Mouse (Mus musculus): ENCODE measurements around the gene Gm6583. TPM values are rescaled to one million over a fixed set of nuclear protein-coding genes. Genes with fewer than 3 reads are reported as not detected.
"Not testable (repeated sequence)": the region's sequence is repeated elsewhere in the genome, so short reads cannot be mapped to it uniquely, and the experiment has no call there.

Gene Gm6583
- total RNA-seq, 2 experiments from 2014 or later: not detected

DNA sequence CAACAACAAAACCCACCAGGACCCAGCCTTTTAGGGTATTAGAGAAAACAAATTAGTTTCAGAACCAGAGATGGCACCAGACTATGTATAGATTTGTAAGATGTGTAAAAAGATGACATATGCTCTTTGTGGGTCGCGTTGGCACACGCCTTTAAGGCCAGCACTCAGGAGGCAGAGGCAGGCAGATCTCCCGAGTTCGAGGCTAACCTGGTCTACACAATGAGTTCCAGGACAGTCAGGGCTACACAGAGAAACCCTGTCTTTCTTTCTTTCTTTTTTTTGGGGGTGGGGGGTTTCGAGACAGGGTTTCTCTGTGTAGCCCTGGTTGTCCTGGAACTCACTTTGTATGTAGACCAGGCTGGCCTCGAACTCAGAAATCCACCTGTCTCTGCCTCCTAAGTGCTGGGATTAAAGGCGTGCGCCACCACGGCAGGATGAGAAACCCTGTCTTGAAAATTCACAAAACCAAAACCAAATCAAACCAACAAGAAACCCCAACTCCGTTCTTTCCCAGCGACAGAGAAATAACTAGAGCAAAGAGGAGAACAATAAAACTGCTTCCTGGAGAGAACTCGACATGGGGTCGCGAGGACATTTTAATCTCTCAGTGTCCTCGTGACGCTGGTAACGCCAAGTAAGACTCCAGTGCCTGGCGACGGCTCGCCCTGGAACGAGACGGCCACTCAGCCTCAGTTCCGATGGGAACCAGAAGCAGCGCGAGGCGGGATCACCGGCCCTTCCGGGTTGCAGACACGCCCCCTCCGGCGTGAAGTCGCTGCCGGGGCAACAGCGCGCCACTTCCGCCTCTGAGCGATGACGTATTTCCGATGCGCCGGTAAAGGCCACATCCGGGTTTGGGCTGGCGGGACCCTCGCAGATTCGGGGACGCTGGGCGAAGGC is 30.0 kb downstream of the Gm6583 start, which contains the start of gene Tfip11:
Tfip11 (plus strand) TSS at position 813 of the 900 bp plus-strand sequence.
- peak; percentile 95 for DNase-seq (ENCODE audit: low spot score)

- DNase-seq (ENCODE audit: low spot score): no peak
Observed at GRCm38 (mm10) chr5:112324637-112325545, 30.9 kb downstream of the Gm6583 start.

DNA sequence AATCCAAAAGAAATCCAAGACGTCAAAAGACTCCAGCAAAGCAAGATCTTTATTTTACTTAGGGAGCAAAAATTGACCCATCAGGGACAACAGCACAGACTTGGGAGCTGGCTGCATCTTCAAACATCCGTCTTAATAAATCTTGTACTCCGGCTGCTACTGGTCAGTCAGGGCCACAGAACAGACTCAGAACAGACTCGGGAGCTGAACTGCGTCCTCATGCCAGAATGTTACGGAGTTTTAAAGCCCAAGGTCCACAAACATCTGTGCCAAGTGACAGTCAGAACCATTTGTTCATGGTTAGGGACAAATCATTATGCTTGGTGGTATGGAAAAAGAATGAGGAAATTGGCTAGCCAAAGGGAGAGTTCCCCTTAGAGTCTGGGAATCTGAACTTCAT is 32.6 kb downstream of the Gm6583 start:
- DNase-seq (ENCODE audit: low spot score): no peak

DNA sequence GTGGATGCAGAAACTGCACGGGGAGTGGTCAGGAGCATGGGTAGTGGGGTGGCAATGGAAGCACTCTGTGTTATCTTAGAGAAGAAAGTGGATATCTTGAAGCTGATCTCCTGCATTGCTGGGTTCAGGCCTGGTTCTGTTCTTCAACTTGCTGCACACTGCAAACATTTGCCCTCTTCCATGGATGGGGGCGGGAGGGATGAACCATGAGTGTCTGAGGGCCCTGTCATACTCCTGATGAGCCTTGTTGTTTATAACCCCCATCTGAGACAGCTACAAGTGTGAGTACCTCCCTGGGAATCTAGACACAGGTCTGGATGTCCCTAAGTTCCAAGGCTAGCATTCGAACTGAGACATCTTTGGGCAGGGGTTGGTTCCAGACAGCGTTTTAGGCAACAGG is 34.5 kb downstream of the Gm6583 start:
- no peak for DNase-seq (ENCODE audit: low spot score)

DNA sequence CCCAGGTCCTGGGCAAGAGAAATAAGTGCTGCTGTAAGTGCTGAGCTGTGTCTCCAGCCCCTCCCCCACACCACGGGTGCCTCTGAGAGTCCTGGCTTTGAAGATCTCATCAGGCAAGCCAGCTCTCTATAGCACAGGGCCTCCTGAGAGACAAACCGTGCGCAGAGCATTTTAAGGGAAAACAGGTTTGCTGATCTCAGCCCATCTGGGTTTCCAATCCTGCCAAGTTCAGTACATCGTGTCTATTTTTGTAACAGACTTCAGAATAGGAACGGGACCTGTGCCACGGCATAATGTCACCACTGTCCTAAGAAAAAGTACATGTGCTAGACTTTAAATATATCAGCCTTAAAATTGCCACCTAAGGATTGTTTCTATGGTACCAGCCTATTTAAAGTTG is 34.9 kb downstream of the Gm6583 start:
- peak; percentile 35 for DNase-seq (ENCODE audit: low spot score)

DNA sequence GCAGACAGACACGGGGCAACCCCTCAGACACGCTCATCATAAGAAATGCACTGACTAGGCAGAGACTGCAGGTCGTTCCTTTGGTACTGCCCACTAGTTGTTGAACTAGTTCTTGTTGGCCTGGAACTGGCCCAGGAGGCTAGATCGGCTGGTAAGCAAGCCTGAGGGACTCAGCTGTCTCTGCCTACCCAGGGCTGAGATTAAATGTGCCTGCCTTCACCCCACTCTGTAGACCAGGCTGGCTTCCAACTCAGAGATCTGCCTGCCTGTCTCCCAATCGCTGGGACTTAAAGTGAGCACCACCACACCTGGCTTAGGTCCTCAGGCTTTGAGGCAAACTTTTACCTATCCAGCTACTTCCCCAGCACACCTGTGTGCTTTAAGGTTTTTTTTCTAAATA is 35.5 kb downstream of the Gm6583 start:
- no peak for DNase-seq (ENCODE audit: low spot score)

GRCm38 (mm10) chr5:112319343-112319742 is 36.5 kb downstream of the Gm6583 start:
- DNase-seq (ENCODE audit: low spot score): not testable (repeated sequence)

GRCm38 (mm10) chr5:112317328-112317727 is 38.5 kb downstream of the Gm6583 start:
- DNase-seq (ENCODE audit: low spot score): no peak

GRCm38 (mm10) chr5:112316468-112316867 is 39.4 kb downstream of the Gm6583 start:
- DNase-seq (ENCODE audit: low spot score): no peak

DNA sequence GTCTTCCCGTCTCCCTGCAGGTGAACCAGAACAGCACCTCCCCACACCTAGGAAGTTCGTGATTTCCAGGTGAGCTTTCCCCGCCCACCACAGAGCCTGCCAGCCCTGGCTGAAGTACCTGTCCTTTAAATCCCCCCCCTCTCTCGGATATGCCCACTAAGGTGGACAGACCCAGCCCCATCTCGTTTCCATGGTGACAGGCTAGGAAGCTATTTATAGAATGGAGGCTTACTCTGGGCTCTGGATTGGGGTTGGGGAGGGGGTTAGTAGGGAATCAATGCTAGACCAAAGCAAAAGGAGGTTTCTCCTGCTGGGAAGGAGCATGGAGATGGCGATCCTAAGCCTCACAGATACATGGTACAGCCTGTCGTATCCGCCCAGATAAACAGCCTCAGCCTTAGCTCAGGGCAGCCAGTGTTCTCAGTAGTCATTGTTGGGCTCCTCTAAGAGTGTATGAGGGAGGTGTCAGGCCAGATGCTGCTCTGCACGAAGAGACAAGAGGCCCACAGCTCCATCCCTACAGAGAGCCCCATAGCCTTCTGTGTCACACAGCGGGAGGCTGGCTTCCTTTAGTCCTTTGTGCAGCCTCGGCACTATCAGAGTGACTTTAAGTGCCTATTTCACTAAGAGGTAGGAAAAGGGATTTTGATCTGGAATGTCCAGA is 42.5 kb downstream of the Gm6583 start:
- no peak for DNase-seq (ENCODE audit: low spot score)

GRCm38 (mm10) chr5:112305842-112306241 is 50.0 kb downstream of the Gm6583 start:
- no peak for DNase-seq (ENCODE audit: low spot score)

Other genes starting within 250 kb of the Gm6583 start
- gene Cryba4, start 103.5 kb downstream of the Gm6583 start, total RNA-seq (2021): under 1 TPM; 0.57 to 0.68 TPM
- 1 to 10 TPM; 1.2 to 1.9 TPM for gene Crybb1, start 100.2 kb downstream of the Gm6583 start, total RNA-seq (2021)
- 10 to 100 TPM; 16.0 to 22.4 TPM for gene Tpst2, start 79.3 kb downstream of the Gm6583 start, total RNA-seq (2021)
- 10 to 100 TPM; 13.0 to 13.2 TPM for gene Tfip11, start 29.7 kb downstream of the Gm6583 start, total RNA-seq (2021)
- 1 to 10 TPM; 4.3 to 5.0 TPM for gene Srrd, start 13.0 kb downstream of the Gm6583 start, total RNA-seq (2021)
- gene Hps4, start 12.9 kb downstream of the Gm6583 start, total RNA-seq (2021): 1 to 10 TPM; 6.9 to 7.1 TPM
- gene Asphd2, start 38.8 kb upstream of the Gm6583 start, total RNA-seq (2021): under 1 TPM; 0.30 to 0.40 TPM
- gene Gm6588, start 93.4 kb upstream of the Gm6583 start, total RNA-seq (2021): not detected
- gene Sez6l, start 221.2 kb upstream of the Gm6583 start, total RNA-seq (2021): under 1 TPM in 1 of 2 experiments, not detected in 1; 0.02 TPM

All from gastrocnemius, adult 18-20 months (tissue).